Mouse (Mus musculus) CH12.LX (cell line): ENCODE measurements around the gene A730015C16Rik. TPM values are rescaled to one million over a fixed set of nuclear protein-coding genes. Genes with fewer than 3 reads are reported as not detected.

Experiments
- DNase-seq: peaks from one replicate; pipeline ENCODE4 v3.0.0-alpha.2; 2013; ENCODE audit errors: extremely low read depth
- H3K27ac ChIP-seq: 2 replicates; pipeline ENCODE4 v1.5.1; 2012; ENCODE audit warnings: low read depth, mild to moderate bottlenecking, control low read depth, moderate library complexity; ENCODE audit not compliant: insufficient read depth
- H3K27me3 ChIP-seq: replicated peaks from 2 replicates; pipeline ENCODE3; 2012; ENCODE audit warnings: inconsistent platforms
- H3K36me3 ChIP-seq, 2 experiments: replicated peaks in 1 of 2; 2 replicates each; pipeline versions ENCODE3 to v1.6.1; 2012; ENCODE audit warnings: inconsistent platforms in 1 of 2, low read length in 1 of 2, mild to moderate bottlenecking in 1 of 2, mixed read lengths in 1 of 2, moderate library complexity in 1 of 2; ENCODE audit not compliant: control insufficient read depth in 1 of 2, insufficient read depth in 1 of 2
- H3K4me1 ChIP-seq, 2 experiments: 2 replicates each; pipeline ENCODE4 v1.6.1; 2012; ENCODE audit warnings: inconsistent platforms in 1 of 2, moderate library complexity in 1 of 2; ENCODE audit not compliant: insufficient read depth in 2 of 2, control insufficient read depth in 1 of 2
- H3K4me2 ChIP-seq: 2 replicates; pipeline ENCODE4 v1.6.1; 2012; ENCODE audit warnings: low read depth, mild to moderate bottlenecking, control low read depth; ENCODE audit not compliant: poor library complexity, insufficient read depth, severe bottlenecking
- H3K4me3 ChIP-seq, 3 experiments: fragments of 150-350 bp in 1 of 3; sonication (generic) in 1 of 3; replicated peaks in 1 of 3; 2 replicates each; pipeline versions ENCODE3 to v1.5.1; 2011 to 2012; ENCODE audit warnings: low read depth in 2 of 3, low read length in 2 of 3, mild to moderate bottlenecking in 2 of 3, moderate library complexity in 2 of 3, control low read depth in 1 of 3, improper control_type of control experiment in 1 of 3, inconsistent platforms in 1 of 3, mixed read lengths in 1 of 3; ENCODE audit not compliant: poor library complexity in 1 of 3
- H3K79me2 ChIP-seq: replicated peaks from 2 replicates; pipeline ENCODE4 v1.6.1; 2012; ENCODE audit warnings: mild to moderate bottlenecking, moderate library complexity; ENCODE audit not compliant: control insufficient read depth, poor library complexity, insufficient read depth, severe bottlenecking; ENCODE audit errors: extremely low read depth
- H3K9ac ChIP-seq: 2 replicates; pipeline ENCODE4 v1.6.1; 2012; ENCODE audit warnings: low read depth, mild to moderate bottlenecking, control low read depth, moderate library complexity; ENCODE audit not compliant: insufficient read depth
- H3K9me3 ChIP-seq: replicated peaks from 2 replicates; pipeline ENCODE3; 2012; ENCODE audit warnings: low read length, inconsistent platforms, mixed read lengths
- CHD1 ChIP-seq: IDR thresholded peaks from 2 replicates; pipeline ENCODE4 v1.6.1; 2012; ENCODE audit warnings: low read depth, low read length, improper control_type of control experiment, inconsistent platforms
- CHD2 ChIP-seq: IDR thresholded peaks from 2 replicates; pipeline ENCODE4 v1.6.1; 2011; ENCODE audit warnings: low read length, improper control_type of control experiment
- E2F4 ChIP-seq: IDR thresholded peaks from 2 replicates; pipeline ENCODE4 v1.6.1; 2011; ENCODE audit warnings: low read depth, low read length, improper control_type of control experiment; ENCODE audit not compliant: insufficient replicate concordance
- ELF1 ChIP-seq: IDR thresholded peaks from 2 replicates; pipeline ENCODE4 v1.6.1; 2014; ENCODE audit warnings: low read depth, mild to moderate bottlenecking, inconsistent platforms, low read length, improper control_type of control experiment
- ETS1 ChIP-seq: conservative IDR thresholded peaks from 2 replicates; pipeline ENCODE4 v1.6.1; 2012; ENCODE audit warnings: low read depth, mild to moderate bottlenecking, inconsistent platforms, low read length, improper control_type of control experiment, moderate library complexity
- HCFC1 ChIP-seq: IDR thresholded peaks from 2 replicates; pipeline ENCODE4 v1.6.1; 2012; ENCODE audit warnings: low read depth, mild to moderate bottlenecking, inconsistent platforms, low read length, improper control_type of control experiment
- IRF4 ChIP-seq: IDR thresholded peaks from 2 replicates; pipeline ENCODE4 v1.6.1; 2014; ENCODE audit warnings: low read depth, mild to moderate bottlenecking, inconsistent platforms, low read length, improper control_type of control experiment
- JUN ChIP-seq: IDR thresholded peaks from 2 replicates; pipeline ENCODE4 v1.6.1; 2011; ENCODE audit warnings: low read depth, mild to moderate bottlenecking, low read length, improper control_type of control experiment, moderate library complexity; ENCODE audit not compliant: insufficient read depth
- JUND ChIP-seq: conservative IDR thresholded peaks from 2 replicates; pipeline ENCODE4 v1.6.1; 2011; ENCODE audit warnings: low read depth, low read length, improper control_type of control experiment
- KAT2A ChIP-seq: IDR thresholded peaks from 2 replicates; pipeline ENCODE4 v1.6.1; 2012; ENCODE audit warnings: low read length, improper control_type of control experiment, inconsistent platforms; ENCODE audit not compliant: insufficient replicate concordance
- MAX ChIP-seq: IDR thresholded peaks from 2 replicates; pipeline ENCODE4 v1.6.1; 2011; ENCODE audit warnings: low read length, improper control_type of control experiment
- MAZ ChIP-seq: IDR thresholded peaks from 2 replicates; pipeline ENCODE4 v1.6.1; 2012; ENCODE audit warnings: low read depth, mild to moderate bottlenecking, inconsistent platforms, low read length, improper control_type of control experiment, moderate library complexity
- MXI1 ChIP-seq: IDR thresholded peaks from 2 replicates; pipeline ENCODE4 v1.6.1; 2011; ENCODE audit warnings: mild to moderate bottlenecking, low read depth, low read length, improper control_type of control experiment
- MYC ChIP-seq: IDR thresholded peaks from 2 replicates; pipeline ENCODE4 v1.6.1; 2011; ENCODE audit warnings: low read depth, mild to moderate bottlenecking, improper control_type of control experiment, low read length
- NELFE ChIP-seq: IDR thresholded peaks from 2 replicates; pipeline ENCODE4 v1.6.1; 2011; ENCODE audit warnings: low read depth, low read length, improper control_type of control experiment
- NRF1 ChIP-seq: IDR thresholded peaks from 2 replicates; pipeline ENCODE4 v1.6.1; 2014; ENCODE audit warnings: low read depth, mild to moderate bottlenecking, inconsistent platforms, low read length, improper control_type of control experiment, moderate library complexity
- PAX5 ChIP-seq: IDR thresholded peaks from 2 replicates; pipeline ENCODE4 v1.6.1; 2012; ENCODE audit warnings: low read length, inconsistent platforms, mixed read lengths
- POLR2A ChIP-seq: IDR thresholded peaks from 2 replicates; pipeline ENCODE4 v1.6.1; 2011; ENCODE audit warnings: low read depth, mild to moderate bottlenecking, improper control_type of control experiment, low read length
- POLR2AphosphoS2 ChIP-seq: IDR thresholded peaks from 2 replicates; pipeline ENCODE4 v1.6.1; 2011; ENCODE audit warnings: low read depth, low read length, improper control_type of control experiment
- RCOR1 ChIP-seq: conservative IDR thresholded peaks from 2 replicates; pipeline ENCODE4 v1.6.1; 2012; ENCODE audit warnings: low read depth, mild to moderate bottlenecking, inconsistent platforms, low read length, improper control_type of control experiment
- SIN3A ChIP-seq: IDR thresholded peaks from 2 replicates; pipeline ENCODE4 v1.6.1; 2012; ENCODE audit warnings: low read length, improper control_type of control experiment, inconsistent platforms
- TBP ChIP-seq: conservative IDR thresholded peaks from 2 replicates; pipeline ENCODE4 v1.6.1; 2011; ENCODE audit warnings: low read depth, low read length, improper control_type of control experiment
- TCF12 ChIP-seq: IDR thresholded peaks from 2 replicates; pipeline ENCODE4 v1.6.1; 2014; ENCODE audit warnings: low read depth, mild to moderate bottlenecking, inconsistent platforms, low read length, improper control_type of control experiment
- UBTF ChIP-seq: IDR thresholded peaks from 2 replicates; pipeline ENCODE4 v1.6.1; 2012; ENCODE audit warnings: low read depth, mild to moderate bottlenecking, inconsistent platforms, low read length, improper control_type of control experiment, moderate library complexity
- USF1 ChIP-seq: IDR thresholded peaks from 2 replicates; pipeline ENCODE4 v1.6.1; 2014; ENCODE audit warnings: low read depth, mild to moderate bottlenecking, inconsistent platforms, low read length, improper control_type of control experiment
- USF2 ChIP-seq: conservative IDR thresholded peaks from 2 replicates; pipeline ENCODE4 v1.6.1; 2011; ENCODE audit warnings: low read depth, low read length, improper control_type of control experiment
- ZKSCAN1 ChIP-seq: IDR thresholded peaks from 2 replicates; pipeline ENCODE4 v1.6.1; 2012; ENCODE audit warnings: low read depth, inconsistent platforms, low read length, improper control_type of control experiment, borderline replicate concordance
- ZMIZ1 ChIP-seq: IDR thresholded peaks from 2 replicates; pipeline ENCODE4 v1.6.1; 2012; ENCODE audit warnings: low read depth, mild to moderate bottlenecking, inconsistent platforms, low read length, improper control_type of control experiment
- ZNF384 ChIP-seq: IDR thresholded peaks from 2 replicates; pipeline ENCODE4 v1.6.1; 2012; ENCODE audit warnings: low read depth, low read length, improper control_type of control experiment, inconsistent platforms
- dilution Hi-C: fragments of 300-500 bp; cut with MboI; formaldehyde crosslinking; loops from 2 replicates; pipeline ENCODE4 v1.14.3; 2020; ENCODE audit warnings: low sequenced_read_pairs; ENCODE audit not compliant: extremely low pct_unique_long_range_greater_than_20kb, extremely low pct_ligation_motif_present
- in situ Hi-C: fragments of 300-500 bp; cut with MboI; formaldehyde crosslinking; loops from 3 replicates; pipeline ENCODE4 v1.14.3; 2019; ENCODE audit warnings: low sequenced_read_pairs, low pct_ligation_motif_present, low pct_unique_long_range_greater_than_20kb, mixed read lengths
- polyA plus RNA-seq: library from polyadenylated mRNA; unstranded; fragments of >175 nt; gene quantifications from 2 replicates; pipeline ENCODE4 v1.2.1, GENCODE M21; 2012; ENCODE audit warnings: low read depth; ENCODE audit not compliant: insufficient read length
- total RNA-seq, 2 experiments: library from RNA; depleted of rRNA; stranded (reverse); fragments of 300-350 nt in 1 of 2; fragments of >200 nt in 1 of 2; gene quantifications; 2 replicates each; pipeline ENCODE4 v1.2.3; 2012 to 2014

The A730015C16Rik gene
- total and polyA plus RNA-seq, 3 experiments: 0.26 to 7.0 TPM; not detected in 1

GRCm38 (mm10) chr4:108866806-108867205 lies 18.4 kb upstream of the A730015C16Rik start:
- H3K27ac ChIP-seq: no peak overlapping the region
- H3K9me3 ChIP-seq: no peaks in the 10 kb centered on the region
- H3K79me2 ChIP-seq: no peaks in the 10 kb centered on the region
- no peaks in the 10 kb centered on the region for H3K27me3 ChIP-seq
- no peak overlapping the region for H3K9ac ChIP-seq
- dilution Hi-C loops: no loop called here
- TF ChIP-seq USF2 (no peak), JUN (no peak), CHD1 (no peak), NELFE (no peak), PAX5 (no peak), POLR2A (no peak), ELF1 (no peak), ETS1 (no peak), UBTF (no peak), JUND (no peak), CHD2 (no peak)
- no peak overlapping the region for H3K4me3 ChIP-seq
- H3K36me3 ChIP-seq: peaks cover 0 to 20% of the 10 kb centered on the region in 2 experiments
- DNase-seq: no peak
- H3K4me2 ChIP-seq: no peak overlapping the region
- in situ Hi-C loops: loop anchor here (5.0 kb wide), 3 partner anchors 120 to 300 kb away; no protein-coding TSS in a partner anchor
- peaks cover 0 to 5% of the 10 kb centered on the region in 2 experiments; a peak in 2 of 4 replicates for H3K4me1 ChIP-seq

- Histone ChIP-seq H3K4me3 (peak within 1 kb of the TSS; percentile 87 to 98 (median 97)), H3K36me3 (peaks cover 0 to 14% of the 10 kb centered on the region in 2 experiments), H3K27ac (peak within 1 kb of the TSS; percentile 53), H3K4me2 (peak within 1 kb of the TSS; percentile 82), H3K9me3 (no peaks in the 10 kb centered on the region), H3K9ac (peak within 1 kb of the TSS; percentile 68), H3K4me1 (peaks cover 0 to 19% of the 10 kb centered on the region in 2 experiments; a peak in 2 of 4 replicates), H3K79me2 (peaks cover 25% of the 10 kb centered on the region), H3K27me3 (no peaks in the 10 kb centered on the region)
- TF ChIP-seq PAX5: no peak
- TF ChIP-seq ELF1: peak; percentile 91
- TF ChIP-seq USF1: no peak
- 0 out of 2 replicates have a peak, but pooled peaks have one; percentile 41 for TF ChIP-seq CHD2
- peak; percentile 95 for TF ChIP-seq MAX
- TF ChIP-seq JUN: no peak
- TF ChIP-seq POLR2A: peak; percentile 93
- peak; percentile 70 for TF ChIP-seq TCF12
- no peak for TF ChIP-seq MAZ
- peak; percentile 46; the same call in 1 of the 2 replicates for TF ChIP-seq IRF4
- peak; percentile 91 for TF ChIP-seq HCFC1
- TF ChIP-seq NELFE: peak; percentile 87
- TF ChIP-seq POLR2AphosphoS2: peak; percentile 76
- TF ChIP-seq KAT2A: peak; percentile 87; the same call in 1 of the 2 replicates
- TF ChIP-seq ZNF384: no peak
- no peak for TF ChIP-seq E2F4
- peak; percentile 75 for TF ChIP-seq TBP
- TF ChIP-seq ZKSCAN1: no peak
- peak; percentile 96 for TF ChIP-seq MXI1
- no peak for TF ChIP-seq USF2
- TF ChIP-seq UBTF: 0 out of 2 replicates have a peak, but pooled peaks have one; percentile 46
- TF ChIP-seq NRF1: no peak
- TF ChIP-seq RCOR1: no peak
- peak; percentile 94 for TF ChIP-seq MYC
- TF ChIP-seq ZMIZ1: peak; percentile 47; the same call in 1 of the 2 replicates
- TF ChIP-seq SIN3A: peak; percentile 93
- dilution Hi-C loops: no loop called here
- in situ Hi-C loops: no loop called here
- DNase-seq: peak; percentile 90
Observed at GRCm38 (mm10) chr4:108847715-108848504, 509 bp downstream of the A730015C16Rik start, which contains the start of gene Kti12. Gene Kti12 (plus strand): TSS chr4:108847785.
